Mouse (Mus musculus) brain, embryonic 18.5 days (tissue): ENCODE measurements around the gene 4930558K02Rik.

ENCODE experiments used
- DNase-seq: peaks from one replicate; pipeline ENCODE4 v3.0.0-alpha.2; 2012; ENCODE audit warnings: low read depth, low spot score

4930558K02Rik gene

DNA sequence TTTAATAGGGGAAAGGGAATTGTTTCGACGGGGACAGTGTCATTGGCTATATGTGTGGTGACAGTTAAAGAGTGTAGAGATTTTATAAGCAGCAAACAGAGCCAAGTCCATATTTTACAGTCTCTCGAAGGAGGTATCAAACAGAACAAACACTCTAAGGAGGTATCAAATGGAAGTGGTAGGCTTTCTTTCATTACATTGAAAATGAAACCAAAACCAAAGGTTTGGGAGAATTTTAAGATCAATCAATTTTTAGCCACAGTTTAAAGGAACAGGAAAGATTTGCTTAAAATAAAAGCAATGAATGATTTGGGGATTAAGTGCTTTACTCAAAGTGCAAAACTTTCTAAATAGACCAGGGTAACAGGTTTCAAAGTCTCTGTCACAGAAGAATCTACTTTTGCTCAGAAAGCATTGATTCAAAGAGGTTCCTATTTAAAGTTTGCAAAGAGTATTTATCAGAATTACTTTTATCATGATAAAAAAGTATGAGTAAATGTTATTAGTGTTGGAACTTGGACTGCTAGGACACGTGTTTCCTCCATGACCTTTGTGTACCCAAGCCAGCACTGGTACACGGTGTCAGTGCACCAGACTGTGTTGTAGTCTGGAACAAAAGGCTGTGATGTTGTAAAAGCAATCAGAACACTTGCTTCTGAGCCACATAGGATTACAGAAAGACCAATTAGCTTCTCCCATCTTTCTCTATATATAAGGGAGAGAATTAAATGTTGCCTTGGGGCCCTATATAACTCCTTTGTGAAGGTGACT is 28.2 kb downstream of the 4930558K02Rik start:
- DNase-seq, result no peak

DNA sequence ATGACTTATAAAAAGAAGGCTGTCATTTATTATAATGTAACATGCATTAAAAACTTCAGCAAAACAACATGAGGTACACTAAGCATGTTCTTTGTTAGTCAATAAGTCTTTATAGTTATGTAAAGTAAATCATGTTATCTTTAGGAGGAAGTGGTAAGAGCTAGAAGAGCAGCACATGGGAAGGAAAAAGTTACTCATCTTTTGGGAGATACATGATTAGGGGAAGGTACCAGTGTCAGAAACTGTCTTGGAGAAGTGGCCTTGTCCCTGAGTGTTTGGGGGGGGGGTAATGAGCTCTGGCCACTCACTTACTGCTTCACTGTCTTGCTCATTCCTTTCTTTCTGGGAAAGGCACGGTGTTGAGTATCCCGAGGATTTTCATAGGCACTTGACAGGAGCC is 37.4 kb downstream of the 4930558K02Rik start:
- no peak for DNase-seq

DNA sequence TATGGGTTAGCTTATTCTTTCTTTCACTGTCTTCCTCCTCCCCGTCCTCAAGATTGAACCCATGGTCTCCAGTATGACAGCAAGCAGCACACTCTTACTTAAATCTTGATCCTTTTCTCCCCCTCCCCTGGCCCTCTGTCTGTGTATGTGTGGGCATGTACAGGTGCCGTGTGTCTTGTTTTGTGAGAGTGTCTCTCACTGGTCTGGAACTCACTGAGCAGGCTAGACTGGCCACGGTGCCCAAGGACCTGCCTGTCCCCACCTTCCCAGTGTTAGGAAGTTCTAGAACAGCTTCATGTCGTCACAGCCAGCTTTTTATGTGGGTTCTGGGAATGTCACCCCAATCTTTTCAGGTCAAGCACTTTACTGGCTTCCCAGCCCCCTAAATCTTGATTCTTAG is 47.1 kb downstream of the 4930558K02Rik start:
- no peak for DNase-seq

DNA sequence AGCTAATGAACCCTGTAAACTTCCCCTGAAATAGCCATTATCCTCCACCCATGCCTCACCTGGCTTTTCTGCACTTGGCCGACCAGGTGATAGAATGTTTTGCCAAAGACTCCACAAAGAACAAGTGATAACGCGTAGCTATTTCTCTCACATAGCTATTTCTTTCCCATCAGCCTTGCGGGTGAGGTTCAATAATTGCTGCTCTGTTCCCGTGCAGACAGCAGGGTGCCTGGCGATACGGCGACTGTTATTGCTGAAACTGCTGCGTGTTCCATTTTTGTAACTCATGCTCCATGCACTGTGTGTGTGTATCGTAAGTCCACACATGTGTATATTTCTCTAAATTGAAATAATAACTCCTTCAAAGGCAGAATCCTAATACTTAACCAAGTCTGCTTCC is 47.6 kb downstream of the 4930558K02Rik start:
- no peak for DNase-seq

DNA sequence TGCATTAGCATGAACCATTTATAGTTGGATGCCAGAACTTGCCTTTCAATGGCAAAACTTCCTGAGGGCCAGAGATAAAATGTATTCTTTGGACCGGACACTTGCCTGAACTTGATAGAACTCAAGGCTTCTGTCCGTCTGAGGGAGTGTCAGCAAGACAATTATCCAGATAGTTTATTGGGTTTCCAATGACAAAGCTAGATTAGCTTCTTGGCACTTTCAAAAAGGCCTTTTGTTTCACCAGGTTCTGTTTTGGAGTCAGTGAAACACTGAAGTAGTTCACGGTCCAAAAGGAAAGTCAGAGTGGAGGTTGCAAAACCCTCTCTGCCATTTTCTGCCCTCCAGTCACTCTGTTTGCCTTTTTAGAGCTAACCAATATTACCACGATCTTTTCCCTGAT is 48.1 kb downstream of the 4930558K02Rik start:
- DNase-seq, result no peak

DNA sequence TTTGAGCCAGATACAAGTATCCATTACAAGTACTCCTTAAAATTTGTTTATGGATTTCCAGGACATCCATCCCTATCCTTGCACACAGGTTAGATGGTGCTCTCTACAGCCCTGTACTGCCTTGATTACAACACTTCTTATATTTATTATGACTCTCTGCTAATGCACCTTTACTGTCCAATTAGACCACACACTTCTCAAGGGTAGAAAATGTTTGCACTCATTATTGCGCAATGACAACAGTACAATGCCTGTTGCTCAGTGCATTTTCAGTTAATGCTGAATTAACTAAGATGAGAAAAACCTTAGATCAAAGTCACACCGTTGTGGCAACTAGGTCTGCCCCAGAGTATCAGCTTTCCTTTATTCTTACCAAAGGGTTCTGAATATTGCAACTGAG is 51.5 kb downstream of the 4930558K02Rik start:
- DNase-seq, result no peak

DNA sequence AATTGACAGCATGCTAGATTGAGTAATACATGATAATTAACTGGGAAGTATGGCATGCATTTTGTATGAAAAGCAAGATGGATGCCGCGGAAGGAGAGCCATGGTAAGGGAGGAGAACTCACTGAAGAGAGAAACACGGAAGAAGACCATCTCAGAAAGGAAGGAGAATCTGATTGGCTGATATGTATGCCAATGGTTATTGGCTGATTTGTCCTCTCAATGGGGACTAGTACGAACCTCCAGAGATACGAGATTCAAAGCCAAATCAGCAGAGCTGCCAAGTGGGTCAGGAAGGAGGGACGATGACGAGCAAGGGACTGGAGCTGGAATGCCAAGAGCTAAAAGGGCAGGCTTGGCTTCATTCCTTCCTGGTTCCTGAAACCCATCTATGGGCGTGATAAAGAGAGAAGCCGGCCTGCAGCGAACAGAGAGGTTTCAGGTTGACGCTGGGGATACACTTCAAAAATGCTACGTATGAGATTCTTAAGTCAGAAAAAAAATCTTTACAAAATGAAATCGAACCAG is 54.1 kb downstream of the 4930558K02Rik start:
- DNase-seq, result no peak

DNA sequence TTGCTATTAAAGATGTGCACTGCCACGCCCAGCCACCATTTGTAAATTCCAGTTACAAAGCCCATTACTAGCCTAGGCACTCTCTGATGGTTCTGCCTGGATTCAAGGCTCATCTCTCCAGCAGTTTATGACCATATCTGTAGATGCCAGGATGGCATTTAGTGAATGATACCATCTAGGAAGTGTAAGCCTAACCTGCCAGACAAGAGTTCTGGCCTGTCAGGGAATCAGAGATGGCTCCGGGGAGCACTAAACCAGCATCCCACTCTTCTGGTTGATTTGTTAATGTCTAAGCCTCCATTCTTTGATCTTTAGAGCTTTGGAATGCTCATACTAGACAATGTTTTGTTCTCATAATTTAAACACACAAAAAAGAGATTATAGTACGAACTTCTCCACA is 55.1 kb downstream of the 4930558K02Rik start:
- no peak for DNase-seq

DNA sequence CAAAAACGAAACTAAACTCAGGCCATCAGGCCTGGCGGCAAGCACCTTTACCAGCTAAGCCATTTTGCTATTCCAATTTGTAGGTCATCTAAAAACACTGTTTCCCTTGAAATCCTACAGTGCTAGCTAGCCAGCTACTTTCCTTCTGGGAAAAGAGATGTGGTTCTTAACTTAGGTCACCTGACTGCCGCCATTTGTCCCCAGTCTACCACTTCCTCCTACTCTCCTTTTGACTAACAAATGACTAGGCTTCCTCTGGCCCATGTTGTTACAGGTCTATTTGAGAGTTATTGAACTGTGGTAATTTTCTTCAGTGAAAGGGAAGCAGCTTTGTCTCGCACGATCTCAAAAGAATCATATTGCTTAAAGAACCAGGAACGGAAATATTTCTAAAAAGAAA is 57.5 kb downstream of the 4930558K02Rik start:
- DNase-seq, result no peak

DNA sequence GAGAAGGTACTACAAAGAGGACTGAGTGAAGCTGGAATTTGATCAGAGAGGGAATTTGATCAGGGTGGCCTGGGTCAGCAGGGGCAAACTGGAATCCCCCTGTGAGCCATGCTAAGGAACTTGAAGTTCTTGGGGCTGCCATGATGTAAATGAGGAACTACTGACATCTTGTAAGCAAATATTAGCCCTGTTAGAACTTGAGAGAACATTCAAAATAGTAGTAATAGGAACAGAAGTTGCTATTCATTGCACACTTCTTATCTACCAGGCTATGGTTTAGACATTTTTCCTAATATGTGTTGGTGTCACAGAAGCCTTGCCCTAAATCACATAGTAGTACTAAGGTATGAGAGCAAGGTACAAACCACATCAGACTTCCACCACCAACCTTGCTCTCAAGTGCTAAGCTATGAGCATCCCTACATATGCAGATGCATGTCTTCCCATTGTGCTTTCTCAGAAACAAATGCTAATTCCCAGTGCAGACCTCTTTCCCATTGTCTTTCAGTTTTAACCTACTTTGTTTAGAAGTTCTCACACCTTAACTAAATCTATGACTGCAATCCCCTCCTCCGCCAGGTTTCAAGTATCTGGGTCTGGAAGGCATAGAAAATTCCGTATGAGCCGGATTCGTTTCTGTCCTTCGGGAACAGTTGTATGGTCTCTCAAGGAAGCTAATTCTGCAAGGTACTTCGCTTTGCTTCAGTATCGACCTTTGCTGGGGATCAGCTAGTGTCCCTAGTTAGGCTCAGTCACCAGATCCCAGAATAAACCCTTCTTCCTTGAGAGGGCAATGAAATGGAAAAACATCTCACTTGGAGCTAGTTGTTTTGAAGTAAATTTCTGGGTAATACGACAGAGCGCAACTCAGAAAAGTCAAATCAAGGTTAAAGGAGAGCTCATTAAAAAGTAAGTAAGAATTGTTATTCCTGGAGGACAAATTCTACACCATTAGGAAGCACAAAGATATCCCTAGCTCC is 58.7 kb downstream of the 4930558K02Rik start:
- no peak for DNase-seq

DNA sequence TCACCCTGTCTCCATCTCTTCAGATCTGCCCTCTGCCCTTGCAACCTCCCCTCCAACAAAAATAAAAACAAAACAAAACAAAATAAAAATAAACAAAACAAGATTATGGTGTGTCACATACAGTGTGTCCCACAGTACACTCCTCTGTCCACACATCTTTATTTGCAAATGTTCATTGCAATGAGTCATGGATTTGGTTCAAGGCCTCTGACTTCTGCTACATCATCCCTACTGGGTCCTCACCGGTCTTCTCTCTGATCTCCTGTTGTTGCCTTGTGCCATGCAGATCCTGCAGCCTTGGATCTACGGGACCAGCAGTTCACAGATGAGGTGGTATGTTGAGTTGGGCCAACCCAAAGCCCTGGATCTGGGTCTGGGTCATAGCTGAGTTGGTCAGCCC is 59.8 kb downstream of the 4930558K02Rik start:
- no peak for DNase-seq

DNA sequence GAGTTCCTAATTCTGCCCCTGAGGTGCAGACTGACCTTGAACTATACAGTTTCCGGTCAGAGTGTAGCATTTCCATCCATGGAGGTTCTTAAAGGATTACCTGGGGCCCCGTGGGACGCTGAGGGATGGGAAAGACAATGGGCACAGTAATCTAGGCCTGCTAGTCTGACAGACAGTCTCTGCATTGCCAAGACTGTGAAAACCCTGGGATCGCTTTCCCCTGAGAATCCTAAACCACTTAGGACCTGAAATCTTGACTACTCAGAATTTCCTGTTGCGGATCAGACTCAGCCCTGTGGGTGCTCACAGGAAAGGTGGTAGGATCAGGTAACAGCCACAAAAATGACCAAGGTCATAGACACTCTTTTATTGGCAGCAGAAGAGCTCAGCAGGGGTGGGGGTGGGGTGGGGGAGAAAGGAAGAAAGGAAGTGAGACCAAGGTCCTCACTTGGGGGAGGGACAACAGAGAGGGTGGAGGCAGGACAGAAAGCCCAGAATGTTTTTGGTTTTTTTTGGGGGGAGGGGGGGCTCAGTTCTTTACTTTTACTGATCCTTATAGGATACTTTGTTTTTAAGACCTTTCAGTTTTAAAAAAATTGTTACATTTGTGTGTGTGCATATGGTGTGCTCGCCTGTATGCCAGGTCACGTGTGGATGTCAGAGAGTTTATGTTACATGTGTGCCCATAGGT is 60.6 kb downstream of the 4930558K02Rik start:
- no peak for DNase-seq

DNA sequence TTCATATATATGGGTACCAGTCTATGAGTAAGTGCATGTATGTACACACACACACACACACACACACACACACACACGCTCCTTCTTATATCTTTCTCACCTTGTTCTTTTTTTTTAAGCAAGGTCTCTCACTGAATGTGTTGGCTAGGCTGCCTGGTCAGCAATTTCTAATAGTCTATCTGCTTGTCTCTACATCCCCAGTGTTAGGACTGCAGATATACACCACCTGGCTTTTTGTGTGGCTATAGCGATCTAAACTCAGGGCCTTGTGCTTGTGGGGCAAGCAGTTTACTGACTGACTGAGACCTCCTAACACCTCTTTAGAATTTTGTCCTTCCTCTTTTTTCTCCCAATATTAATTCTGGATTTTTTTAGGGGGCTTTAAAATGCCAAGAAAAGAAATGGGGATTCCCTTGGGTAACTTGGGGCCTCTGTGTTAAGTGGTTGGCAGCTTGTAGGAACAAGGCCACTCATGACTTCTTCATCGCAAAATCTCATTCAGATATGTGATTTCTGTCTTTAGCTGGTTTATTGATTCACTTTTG is 61.4 kb downstream of the 4930558K02Rik start:
- DNase-seq, result no peak

DNA sequence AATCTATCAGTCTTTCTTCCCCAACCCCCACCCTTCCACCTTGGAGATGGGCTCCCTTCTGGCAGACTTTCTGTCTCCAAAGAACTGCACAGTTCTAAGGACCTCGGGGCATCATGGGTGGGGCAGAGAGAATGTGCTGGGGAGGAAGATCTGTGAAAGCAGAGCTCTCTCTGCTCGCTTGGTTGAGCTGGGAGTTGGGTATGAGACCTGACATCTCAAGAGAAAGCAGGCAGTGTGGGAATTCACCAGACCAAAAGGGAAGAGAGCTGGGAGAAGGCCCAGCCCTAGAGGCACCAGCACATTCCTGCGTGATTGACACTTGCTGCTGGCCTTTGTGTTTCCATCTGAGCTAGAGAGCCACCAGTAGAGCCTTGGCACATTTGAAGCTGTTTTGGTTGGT is 63.4 kb downstream of the 4930558K02Rik start:
- DNase-seq, result no peak

DNA sequence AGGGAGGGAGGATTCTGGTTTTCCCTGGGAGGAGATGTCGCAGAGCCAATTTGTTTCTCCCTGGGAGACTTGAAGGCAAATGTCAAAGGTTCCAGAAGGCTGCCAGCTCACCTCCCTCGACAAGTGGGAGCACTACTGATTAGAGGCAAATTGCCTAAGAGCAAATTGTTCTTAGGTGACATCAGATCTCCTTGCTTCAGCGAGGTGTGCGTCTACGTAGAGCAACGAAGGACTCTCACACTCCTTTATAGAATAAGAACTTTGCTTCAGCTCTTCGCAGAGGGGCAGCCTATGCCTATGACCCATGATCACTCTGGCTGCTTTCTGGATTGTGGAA is 65.8 kb downstream of the 4930558K02Rik start:
- no peak for DNase-seq

DNA sequence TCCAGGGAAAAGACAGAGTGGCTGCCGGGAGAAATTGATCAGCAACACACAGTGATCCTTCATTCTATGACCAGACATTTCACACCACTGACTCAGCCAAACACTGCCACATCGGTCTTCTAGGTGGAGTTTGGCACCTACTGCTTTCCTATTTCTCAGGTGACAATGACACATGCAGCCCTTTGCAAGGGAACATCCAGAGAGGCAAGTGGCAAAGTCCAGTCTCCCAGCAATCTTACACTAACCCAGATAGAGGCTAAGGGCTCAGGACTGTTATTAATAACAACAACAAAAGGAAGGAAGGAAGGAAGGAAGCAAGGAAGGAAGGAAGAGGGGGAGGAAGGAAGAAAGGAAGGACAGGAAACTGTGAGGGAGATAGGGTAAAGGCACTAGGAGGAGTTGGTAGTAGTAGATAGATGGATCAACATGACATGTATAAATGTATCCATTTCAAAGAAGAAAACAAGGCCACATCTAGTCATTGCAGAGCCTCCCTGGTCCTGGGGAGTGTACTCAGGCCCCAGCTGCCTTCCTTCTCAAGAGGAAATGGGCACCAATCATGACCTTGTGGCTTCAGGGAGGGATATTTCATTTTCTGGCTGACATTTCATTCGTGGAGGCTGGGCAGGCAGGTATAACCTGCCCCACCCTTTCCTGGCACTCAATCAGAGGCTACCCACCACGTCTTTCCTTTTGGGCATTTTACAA is 66.3 kb downstream of the 4930558K02Rik start:
- DNase-seq, result no peak

DNA sequence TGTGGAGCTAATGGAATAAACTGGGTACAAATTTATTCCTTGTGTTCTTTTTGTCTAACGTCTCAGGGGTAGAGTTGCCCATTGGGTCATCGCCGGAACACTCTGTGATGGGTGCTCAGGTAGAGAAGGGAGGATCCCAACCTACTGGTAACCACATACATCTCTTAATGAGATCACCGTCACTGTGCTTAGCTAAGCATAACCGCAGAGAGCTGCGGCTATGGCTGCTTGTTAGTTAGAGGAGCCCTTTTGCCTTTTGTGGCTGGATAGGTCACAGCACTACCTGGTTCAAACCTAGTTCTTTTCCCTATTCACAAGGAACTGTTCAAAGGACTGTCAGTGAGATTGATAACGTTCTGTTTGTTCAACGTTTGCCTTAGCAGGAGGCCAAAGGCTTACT is 70.4 kb downstream of the 4930558K02Rik start:
- DNase-seq, result no peak

DNA sequence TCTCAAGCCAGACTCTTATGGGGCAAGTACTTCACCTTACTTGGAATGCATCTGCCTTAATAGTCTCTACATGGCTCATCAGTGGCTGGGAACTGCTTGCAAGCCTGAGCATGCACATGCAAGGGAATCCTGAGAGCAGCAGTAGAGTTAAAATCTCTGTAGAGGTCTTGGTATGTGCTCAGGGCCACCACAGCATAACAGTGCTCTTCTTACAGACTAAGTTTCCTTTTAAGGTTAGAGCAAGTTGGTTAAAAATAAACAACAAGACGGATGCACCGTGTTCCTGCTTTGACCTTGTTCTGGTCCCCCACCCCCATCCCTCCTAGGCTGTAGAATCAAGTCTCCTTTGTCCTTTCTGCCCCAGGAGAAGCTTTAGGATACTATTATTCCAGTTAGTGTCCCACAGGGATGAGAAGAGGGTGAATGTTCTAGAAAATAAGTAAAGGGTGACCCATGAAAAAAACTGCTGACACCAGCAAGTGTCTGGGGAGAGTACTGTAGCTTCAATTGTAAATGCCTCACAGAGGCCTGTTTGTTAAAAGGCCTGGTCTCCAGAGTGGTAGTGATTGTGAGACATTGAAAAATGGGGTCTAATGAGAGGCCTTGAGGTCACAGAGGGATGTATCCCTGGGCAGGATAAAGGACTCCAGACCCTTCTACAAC is 71.5 kb downstream of the 4930558K02Rik start:
- no peak for DNase-seq

DNA sequence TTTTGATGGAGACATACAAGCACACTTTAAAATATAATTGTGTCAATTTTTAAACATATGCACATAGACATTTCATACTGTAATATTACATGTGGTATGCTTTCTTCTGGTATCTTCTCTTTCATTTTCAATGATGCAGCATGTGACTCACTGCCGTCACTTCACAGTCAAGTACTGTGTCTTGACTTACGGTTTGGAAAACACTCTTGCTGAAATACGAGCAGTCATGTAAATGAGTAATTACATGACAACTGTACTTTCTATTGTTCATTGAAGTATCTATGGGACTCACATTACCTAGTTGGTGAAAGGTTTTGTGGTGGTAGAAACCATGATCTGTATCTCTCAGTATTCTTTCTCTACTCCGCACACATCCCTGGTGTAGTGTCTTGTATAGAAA is 72.3 kb downstream of the 4930558K02Rik start:
- DNase-seq, result no peak

DNA sequence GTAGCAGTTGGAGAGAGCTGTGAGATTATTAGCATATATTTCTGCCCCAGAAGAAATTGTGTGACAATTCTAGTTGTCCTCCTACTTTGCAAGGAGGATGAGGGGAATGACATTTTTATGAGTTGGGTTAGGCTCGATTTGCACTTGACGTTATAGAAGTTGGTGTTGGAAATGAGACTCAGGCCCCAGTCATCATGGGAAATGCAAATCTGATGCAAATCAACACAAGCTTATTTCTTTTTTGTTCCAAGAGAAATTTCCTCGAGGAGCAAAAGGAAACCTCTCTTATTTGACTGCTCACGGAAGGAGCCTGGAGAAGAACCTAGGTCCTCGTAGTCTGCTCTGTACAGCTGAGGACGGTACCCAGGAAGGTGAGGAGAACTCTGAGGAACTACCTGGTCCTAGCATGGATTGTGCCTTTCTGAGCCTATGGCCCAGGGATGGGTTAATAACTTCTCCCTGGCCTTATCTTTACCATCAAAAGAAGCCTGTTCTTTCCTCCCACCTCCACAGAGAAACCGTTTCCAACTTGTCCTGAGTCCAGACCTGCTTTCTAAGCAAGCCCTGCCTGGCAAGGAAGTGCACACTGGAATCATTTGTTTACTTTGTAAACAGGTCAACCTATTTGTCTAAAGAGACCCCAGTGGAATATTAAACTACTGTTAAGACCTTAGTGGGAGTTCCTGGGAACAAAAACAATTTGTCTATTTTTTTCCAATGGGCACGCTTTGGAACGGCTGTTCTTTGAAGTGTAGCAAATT is 76.6 kb downstream of the 4930558K02Rik start:
- no peak for DNase-seq
